Mouse (Mus musculus) forebrain, embryonic 10.5 days (tissue): ENCODE data around the gene Zbtb20. TPM values are rescaled to one million over a fixed set of nuclear protein-coding genes. Genes with fewer than 3 reads are reported as not detected.

Source experiments
- DNase-seq: peaks from one replicate; pipeline ENCODE4 v3.0.0-alpha.2; 2017; ENCODE audit warnings: low spot score; ENCODE audit errors: extremely low spot score
- H3K27ac ChIP-seq: fragments of 300-500 bp; sonication (generic); 2 replicates; pipeline ENCODE4 v1.5.1; 2016; ENCODE audit warnings: mild to moderate bottlenecking
- H3K27me3 ChIP-seq: fragments of 300-500 bp; sonication (generic); 2 replicates; pipeline ENCODE4 v1.6.1; 2016; ENCODE audit warnings: mild to moderate bottlenecking; ENCODE audit not compliant: poor library complexity, severe bottlenecking
- H3K36me3 ChIP-seq: fragments of 300-500 bp; sonication (generic); replicated peaks from 2 replicates; pipeline ENCODE4 v1.6.1; 2016; ENCODE audit warnings: mild to moderate bottlenecking, moderate library complexity
- H3K4me1 ChIP-seq: fragments of 300-500 bp; sonication (generic); 2 replicates; pipeline ENCODE4 v1.6.1; 2016
- H3K4me3 ChIP-seq: fragments of 300-500 bp; sonication (generic); 2 replicates; pipeline ENCODE4 v1.5.1; 2016; ENCODE audit warnings: mild to moderate bottlenecking, moderate library complexity
- H3K9me3 ChIP-seq: fragments of 300-500 bp; sonication (generic); 2 replicates; pipeline ENCODE4 v1.6.1; 2016; ENCODE audit warnings: mild to moderate bottlenecking, moderate library complexity
- WGBS: fragments of 180-500 bp; shearing (Covaris S2); methylation state at CpG from one replicate; pipeline ENCODE4 v1.1.7; 2016; 5-methylcytosine and 5-hydroxymethylcytosine counted together
- polyA plus RNA-seq: library from polyadenylated mRNA; unstranded; fragments of >200 nt; fragmentation: Nextera tagmentation; extraction: Ambion mirVana; gene quantifications from 2 replicates; pipeline ENCODE4 v1.2.1, GENCODE M21; 2016

The Zbtb20 gene
- polyA plus RNA-seq, 1 experiment from 2014 or later: 17.3 TPM

DNA sequence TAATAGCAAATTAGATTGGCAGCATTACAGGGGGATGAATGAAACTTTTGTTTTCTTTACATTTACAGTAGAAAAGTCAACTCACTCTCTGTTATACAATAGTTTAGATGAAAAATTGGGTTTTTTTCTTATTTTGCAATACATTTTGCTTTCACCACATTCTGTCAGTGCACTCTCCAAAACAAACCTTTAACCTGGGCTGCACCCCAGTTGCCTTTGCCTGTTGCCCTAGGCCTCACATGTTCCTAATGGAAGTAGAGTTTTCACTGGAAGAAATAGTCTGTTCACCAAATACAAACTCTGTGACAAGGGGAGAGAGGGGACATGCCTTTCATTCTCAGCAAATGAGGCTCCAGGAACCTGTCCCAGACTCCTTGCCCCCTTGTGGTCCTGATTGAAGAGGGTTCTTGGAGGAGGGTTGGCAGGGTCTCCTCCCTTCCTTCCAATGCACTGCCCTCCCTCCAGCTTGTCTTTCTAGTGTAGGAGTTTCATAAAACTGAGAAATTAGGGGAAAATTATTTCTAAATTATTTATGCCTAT, 466.3 kb downstream of the Zbtb20 start:
- Histone ChIP-seq H3K9me3 (no peaks in the 10 kb centered on the region), H3K27ac (no peak overlapping the region), H3K4me1 (no peaks in the 10 kb centered on the region), H3K27me3 (no peaks in the 10 kb centered on the region), H3K4me3 (no peak overlapping the region), H3K36me3 (no peaks in the 10 kb centered on the region)
- DNase-seq: no peak

DNA sequence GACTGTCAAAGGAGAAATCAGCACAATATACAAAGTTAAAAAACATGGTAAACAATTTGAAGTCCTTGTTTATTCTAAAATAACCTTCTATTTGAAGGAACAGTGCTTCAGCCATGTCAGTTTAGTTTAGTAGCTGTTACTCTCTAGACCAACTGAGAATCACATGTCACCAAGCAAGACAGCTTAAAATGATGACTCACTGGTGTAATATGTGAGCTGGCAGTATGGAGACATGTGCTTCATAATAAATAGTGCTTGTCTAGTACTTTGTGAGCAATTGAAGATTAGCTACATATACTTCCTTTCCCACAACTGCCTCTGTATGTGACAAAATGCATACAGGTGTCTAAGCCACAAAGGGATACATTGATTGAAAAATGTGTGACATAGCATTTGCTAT, 470.4 kb downstream of the Zbtb20 start:
- H3K27ac ChIP-seq: no peak overlapping the region
- no peaks in the 10 kb centered on the region for H3K9me3 ChIP-seq
- no peak overlapping the region for H3K4me3 ChIP-seq
- DNase-seq: no peak
- H3K36me3 ChIP-seq: no peaks in the 10 kb centered on the region
- H3K4me1 ChIP-seq: no peaks in the 10 kb centered on the region
- H3K27me3 ChIP-seq: no peaks in the 10 kb centered on the region

DNA sequence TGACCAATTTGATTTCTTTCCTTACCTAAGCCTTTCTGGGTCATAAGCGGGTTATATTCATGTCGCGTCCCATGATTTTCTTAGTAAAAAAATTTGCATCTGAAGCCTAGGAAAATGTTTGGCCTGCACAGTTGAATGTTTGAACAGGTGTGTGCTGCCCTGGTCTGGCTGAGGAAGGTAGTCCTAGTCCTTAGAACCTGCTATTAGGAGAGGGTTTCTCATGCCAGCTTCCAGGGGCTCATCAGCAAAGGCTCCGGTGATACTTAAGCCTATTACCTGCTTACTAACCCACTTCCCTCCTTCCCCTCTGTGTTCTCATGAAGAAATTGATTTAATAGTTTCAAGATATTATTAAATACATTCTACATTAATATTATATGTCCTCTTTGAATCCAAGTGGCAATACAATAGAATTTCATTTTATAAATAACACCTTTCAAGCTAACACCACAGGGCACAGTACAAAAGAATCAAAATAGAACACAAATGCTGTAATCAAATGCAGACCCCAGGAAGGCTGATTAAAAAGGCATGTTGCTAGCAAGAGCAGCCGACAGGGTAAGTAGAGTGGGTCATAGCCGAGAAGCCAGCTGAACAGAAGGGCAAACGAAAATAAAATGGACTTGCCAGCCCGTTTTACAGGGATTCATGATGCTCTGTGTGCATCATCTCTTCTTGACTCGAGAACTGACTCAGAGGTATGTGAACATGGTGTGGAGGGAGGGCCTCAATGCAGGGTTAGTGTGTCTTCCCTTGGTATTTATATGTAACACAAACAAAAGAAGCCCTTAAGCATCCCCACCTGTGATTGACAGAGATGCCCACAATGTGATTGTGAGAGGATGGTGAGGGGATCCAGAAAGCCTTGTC, 480.3 kb downstream of the Zbtb20 start:
- Histone ChIP-seq H3K4me1 (peaks cover 4% of the 10 kb centered on the region), H3K9me3 (no peaks in the 10 kb centered on the region), H3K27ac (no peak overlapping the region), H3K36me3 (no peaks in the 10 kb centered on the region), H3K27me3 (no peaks in the 10 kb centered on the region), H3K4me3 (no peak overlapping the region)
- no peak for DNase-seq
- 82% methylated on average over 9 of the region's 9 CpGs for WGBS

DNA sequence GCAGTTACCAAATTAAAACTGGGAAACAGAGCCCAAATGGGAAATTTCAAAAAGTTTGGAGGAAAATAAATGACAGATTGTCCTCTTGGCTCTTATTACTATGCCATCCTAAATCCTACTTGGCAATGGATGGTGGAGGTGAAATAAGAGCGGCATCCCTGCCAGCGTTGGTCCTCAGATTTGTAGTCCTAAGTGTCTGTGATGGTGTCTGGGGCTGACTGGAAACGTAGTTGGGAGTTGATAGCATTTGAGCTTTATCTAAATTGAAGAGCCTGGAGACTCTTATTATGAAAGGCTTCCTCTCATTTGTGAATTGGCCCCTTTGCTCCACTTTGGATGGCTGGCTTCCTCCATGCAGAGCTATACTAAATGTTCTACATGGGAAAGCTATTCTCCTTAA, 483.9 kb downstream of the Zbtb20 start:
- Histone ChIP-seq H3K36me3 (no peaks in the 10 kb centered on the region), H3K4me3 (no peak overlapping the region), H3K9me3 (no peaks in the 10 kb centered on the region), H3K27me3 (no peaks in the 10 kb centered on the region), H3K4me1 (peaks cover 21% of the 10 kb centered on the region), H3K27ac (no peak overlapping the region)
- DNase-seq: no peak
- 85% methylated on average over 3 of the region's 3 CpGs for WGBS

DNA sequence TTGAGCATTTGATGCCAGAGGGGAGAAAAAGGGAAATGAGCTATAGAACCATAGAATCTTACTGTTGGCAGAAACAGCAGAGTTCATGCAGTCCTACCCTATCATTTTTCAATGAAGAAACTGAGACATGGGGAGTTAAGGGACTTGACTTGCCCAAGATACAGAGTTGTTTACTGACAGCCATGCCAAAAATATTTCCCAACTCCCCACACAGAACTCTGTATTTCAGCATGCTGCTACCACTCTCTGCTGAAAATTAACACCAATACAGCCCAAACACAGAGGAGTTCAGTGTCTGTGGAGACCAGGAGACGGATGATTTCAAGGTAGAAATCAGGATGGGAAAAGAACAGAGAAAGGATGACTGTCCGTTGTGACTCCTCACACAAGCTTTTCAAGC, 484.4 kb downstream of the Zbtb20 start:
- peaks cover 21% of the 10 kb centered on the region for H3K4me1 ChIP-seq
- no peaks in the 10 kb centered on the region for H3K9me3 ChIP-seq
- no peaks in the 10 kb centered on the region for H3K36me3 ChIP-seq
- no peaks in the 10 kb centered on the region for H3K27me3 ChIP-seq
- no peak overlapping the region for H3K27ac ChIP-seq
- DNase-seq: no peak
- 89% methylated on average over 2 of the region's 2 CpGs for WGBS
- no peak overlapping the region for H3K4me3 ChIP-seq

DNA sequence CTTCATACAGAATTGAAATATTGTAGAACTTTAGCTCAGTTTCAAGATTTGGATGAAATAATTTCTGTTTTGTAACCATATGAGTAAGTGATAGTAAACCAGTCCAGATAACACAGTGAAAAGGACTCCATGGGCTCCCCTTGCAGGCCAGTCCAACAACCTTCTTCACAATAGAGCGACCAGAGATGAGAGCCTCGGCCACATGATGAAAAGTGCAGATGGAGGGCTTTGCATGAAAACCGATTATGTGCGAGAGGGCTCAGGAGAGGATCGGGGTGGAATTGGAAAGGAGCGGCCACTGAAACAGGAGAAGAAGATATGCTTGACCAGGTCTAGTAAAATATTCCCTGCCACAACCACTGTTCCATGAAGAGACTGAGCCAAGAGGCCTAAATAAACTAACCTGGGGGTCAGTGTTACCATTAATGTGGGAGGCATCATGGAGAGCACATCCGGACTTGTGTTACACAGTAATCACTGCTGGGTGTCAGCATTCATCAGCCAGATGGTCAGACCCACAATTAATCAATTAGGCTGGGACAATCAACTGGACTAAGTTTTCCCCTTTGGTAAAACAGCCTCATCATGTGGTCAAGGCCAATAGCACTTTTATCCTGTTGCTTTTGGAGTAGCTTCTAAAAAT, 485.3 kb downstream of the Zbtb20 start:
- Histone ChIP-seq H3K36me3 (no peaks in the 10 kb centered on the region), H3K4me1 (peaks cover 21% of the 10 kb centered on the region), H3K4me3 (no peak overlapping the region), H3K27ac (0 out of 2 replicates have a peak overlapping the region, but pooled peaks have one; percentile 30), H3K27me3 (no peaks in the 10 kb centered on the region), H3K9me3 (no peaks in the 10 kb centered on the region)
- 90% methylated on average over 7 of the region's 7 CpGs for WGBS
- no peak for DNase-seq

DNA sequence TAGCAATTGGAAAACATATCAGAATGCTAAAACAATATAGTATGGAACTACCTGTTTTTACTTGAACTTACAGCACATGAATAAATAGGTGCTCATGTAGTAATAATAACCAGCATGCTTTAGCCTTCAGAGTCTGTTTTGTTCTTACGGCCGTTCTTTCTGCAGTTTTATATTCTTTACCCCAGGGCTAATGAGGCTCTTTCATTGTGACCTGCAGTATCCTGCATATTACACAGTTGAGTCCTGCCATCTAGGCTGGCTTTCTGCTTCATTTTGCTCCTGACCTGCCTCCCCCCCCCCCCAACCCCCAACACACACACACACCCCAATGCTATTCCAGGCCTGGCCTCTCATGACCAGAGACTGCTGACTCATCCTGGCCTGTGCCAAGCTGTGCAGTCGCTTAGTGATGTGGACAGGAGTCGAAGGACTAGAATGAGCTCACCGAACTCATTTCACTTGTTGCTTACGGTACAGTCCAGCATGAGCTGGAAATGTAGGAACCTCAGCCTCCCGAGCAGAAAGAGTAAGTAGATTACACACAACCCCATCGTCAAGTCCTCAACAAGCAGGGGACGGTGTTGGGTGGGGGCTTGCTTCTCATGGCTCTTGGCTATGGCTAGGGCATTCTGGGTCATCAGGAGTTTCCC, 487.1 kb downstream of the Zbtb20 start:
- H3K4me1 ChIP-seq: peaks cover 16% of the 10 kb centered on the region
- WGBS: 86% methylated on average over 9 of the region's 9 CpGs
- H3K27ac ChIP-seq: peak overlapping the region; percentile 75
- no peak for DNase-seq
- H3K36me3 ChIP-seq: no peaks in the 10 kb centered on the region
- no peaks in the 10 kb centered on the region for H3K27me3 ChIP-seq
- H3K9me3 ChIP-seq: no peaks in the 10 kb centered on the region
- H3K4me3 ChIP-seq: no peak overlapping the region

DNA sequence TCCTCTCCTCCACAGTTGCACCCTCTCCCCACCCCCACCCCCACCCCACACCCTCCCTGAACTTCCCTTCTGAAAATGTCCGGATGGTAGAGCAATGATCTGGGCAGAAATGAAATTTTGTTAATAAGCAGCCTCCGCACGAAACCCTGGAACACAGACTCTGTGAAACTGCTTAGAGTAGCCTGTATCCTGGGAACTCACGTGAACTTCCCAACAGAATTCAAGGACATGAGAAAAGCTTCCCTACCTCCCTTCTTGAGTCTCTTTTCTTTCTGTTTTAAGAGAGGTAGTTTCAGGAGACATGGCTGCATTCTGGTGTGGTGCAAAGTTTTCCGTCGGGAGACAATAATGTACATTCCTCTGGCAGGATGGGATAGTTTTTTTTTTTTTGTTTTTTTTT, 487.6 kb downstream of the Zbtb20 start:
- peak overlapping the region; percentile 75 for H3K27ac ChIP-seq
- no peak overlapping the region for H3K4me3 ChIP-seq
- DNase-seq: no peak
- H3K9me3 ChIP-seq: no peaks in the 10 kb centered on the region
- H3K4me1 ChIP-seq: peaks cover 16% of the 10 kb centered on the region
- WGBS: 79% methylated on average over 6 of the region's 6 CpGs
- H3K36me3 ChIP-seq: no peaks in the 10 kb centered on the region
- no peaks in the 10 kb centered on the region for H3K27me3 ChIP-seq

DNA sequence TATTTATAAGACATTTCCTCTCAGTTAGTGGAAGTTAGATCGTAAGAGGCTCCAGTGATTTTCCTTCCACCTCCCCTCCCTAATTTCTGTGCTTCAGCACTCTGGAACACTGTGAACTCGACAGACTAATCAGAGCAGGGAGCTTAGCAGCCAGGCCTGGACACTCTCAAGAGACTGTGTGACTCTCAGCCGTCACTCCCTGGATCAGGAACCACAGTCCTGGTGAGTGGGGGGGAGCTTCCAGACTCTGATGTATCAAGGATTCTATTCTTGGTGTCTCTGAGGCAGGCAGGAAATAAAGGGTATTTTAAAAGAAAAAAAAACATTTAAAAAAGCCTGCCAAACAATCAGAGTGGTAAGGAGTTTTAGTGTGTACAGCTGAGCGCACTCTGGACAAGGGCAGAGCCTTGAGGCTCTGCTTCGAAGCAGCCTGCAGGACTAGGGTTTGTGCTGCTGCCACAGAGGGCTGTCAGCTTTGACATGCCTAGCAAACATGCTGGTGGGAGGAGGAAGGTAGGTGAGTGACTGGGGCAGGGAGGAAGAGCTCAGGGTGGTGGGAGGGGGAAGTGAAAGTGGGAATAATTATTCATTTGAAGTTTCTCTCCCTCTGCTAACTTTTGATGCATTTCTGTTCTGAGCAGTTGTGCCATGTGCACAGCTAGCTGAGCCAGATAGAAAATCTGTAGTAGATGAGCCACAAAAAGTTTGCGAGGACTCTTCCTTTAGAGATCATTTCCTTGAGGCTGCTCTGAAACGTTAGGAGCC, 488.3 kb downstream of the Zbtb20 start:
- no peak overlapping the region for H3K4me3 ChIP-seq
- H3K4me1 ChIP-seq: peaks cover 16% of the 10 kb centered on the region
- 45% methylated on average over 7 of the region's 7 CpGs for WGBS
- no peaks in the 10 kb centered on the region for H3K9me3 ChIP-seq
- H3K27ac ChIP-seq: peak overlapping the region; percentile 64; the same call in 1 of the 2 replicates
- no peaks in the 10 kb centered on the region for H3K27me3 ChIP-seq
- no peaks in the 10 kb centered on the region for H3K36me3 ChIP-seq
- no peak for DNase-seq

DNA sequence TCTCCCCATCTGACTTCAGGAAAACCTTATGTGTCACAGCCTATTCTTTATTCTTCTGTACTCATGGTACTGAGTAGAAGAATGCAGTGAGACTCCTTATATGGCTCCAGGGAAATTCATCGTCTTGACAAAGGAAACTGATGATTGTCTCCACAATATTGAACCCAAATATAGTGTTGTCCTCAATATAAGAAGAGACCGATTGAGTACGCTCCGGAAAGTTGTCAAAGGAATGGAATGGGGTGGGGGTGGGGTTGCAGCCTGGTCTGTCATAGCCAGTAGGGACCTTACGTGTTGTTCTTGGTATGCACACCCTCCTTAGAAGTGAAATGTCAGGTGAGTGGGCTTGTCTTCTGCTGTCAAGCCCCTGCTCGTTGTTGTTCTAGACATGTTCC, 488.8 kb downstream of the Zbtb20 start:
- WGBS: 90% methylated on average over 6 of the region's 6 CpGs
- Histone ChIP-seq H3K27me3 (no peaks in the 10 kb centered on the region), H3K27ac (no peak overlapping the region), H3K4me3 (no peak overlapping the region), H3K36me3 (no peaks in the 10 kb centered on the region), H3K4me1 (peaks cover 16% of the 10 kb centered on the region), H3K9me3 (no peaks in the 10 kb centered on the region)
- no peak for DNase-seq

DNA sequence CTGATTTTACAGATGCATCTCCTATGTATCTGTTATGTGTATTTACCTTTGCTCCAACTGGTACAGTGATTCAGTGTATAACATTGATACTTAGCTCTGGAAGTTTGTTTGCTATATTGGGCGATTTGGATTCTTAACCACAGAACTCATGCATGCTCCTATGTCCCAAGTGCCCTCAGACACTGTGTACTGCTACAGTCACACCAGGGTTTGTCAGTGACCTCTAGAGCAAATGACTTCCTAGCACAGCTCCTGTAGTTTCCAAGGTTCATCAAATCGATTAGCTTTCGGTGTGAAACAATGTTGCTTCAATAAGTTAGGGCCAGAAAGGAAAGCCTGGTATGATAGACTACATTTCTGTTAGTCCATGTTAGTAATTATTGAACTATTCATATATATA, 489.6 kb downstream of the Zbtb20 start:
- Histone ChIP-seq H3K27ac (no peak overlapping the region), H3K9me3 (no peaks in the 10 kb centered on the region), H3K27me3 (no peaks in the 10 kb centered on the region), H3K4me1 (peaks cover 16% of the 10 kb centered on the region), H3K4me3 (no peak overlapping the region), H3K36me3 (no peaks in the 10 kb centered on the region)
- WGBS: 91% methylated on average over 3 of the region's 3 CpGs
- no peak for DNase-seq

DNA sequence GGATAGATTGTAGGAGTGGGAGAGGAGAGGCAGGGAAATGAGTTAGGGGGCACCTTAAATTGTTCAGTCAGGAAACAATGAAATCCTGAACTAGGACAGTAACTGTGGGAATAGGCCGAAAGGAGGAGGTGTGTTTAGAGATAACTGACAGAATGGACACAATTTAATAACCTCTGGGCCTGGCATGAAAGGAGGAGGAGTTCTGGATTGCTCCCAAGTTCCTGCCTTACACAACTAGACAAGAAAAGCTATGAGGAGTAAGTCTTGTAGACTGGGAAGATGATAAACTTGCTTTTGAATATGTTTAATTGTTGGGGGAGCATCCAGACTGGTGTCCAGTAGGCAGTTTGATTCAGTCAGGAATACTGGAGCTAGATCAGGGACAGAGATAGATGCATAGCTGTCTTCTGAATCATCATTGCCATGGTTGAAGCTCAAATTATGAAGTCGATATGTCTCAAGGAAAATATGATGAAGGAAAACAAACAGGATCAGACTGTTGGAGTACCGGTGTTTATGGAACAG, 494.9 kb downstream of the Zbtb20 start:
- Histone ChIP-seq H3K27me3 (no peaks in the 10 kb centered on the region), H3K27ac (no peak overlapping the region), H3K4me1 (no peaks in the 10 kb centered on the region), H3K4me3 (no peak overlapping the region), H3K9me3 (no peaks in the 10 kb centered on the region), H3K36me3 (no peaks in the 10 kb centered on the region)
- DNase-seq: no peak
- WGBS: 93% methylated on average over 3 of the region's 3 CpGs
